Mouse (Mus musculus): ENCODE results near the gene Ilf3.

The Ilf3 gene

GRCm38 (mm10) chr9:21439456-21439855 lies 71.8 kb downstream of the Ilf3 start:
- DNase-seq (ENCODE audit: low spot score), result no peak

- no peak for DNase-seq (ENCODE audit: low spot score)
These were observed 72.2 kb downstream of the Ilf3 start for GRCm38 (mm10) chr9:21439914-21440313.

- DNase-seq (ENCODE audit: low spot score), result no peak
These were observed 72.7 kb downstream of the Ilf3 start for GRCm38 (mm10) chr9:21440387-21440786.

GRCm38 (mm10) chr9:21443853-21444252 lies 76.2 kb downstream of the Ilf3 start:
- no peak for DNase-seq (ENCODE audit: low spot score)

- DNase-seq (ENCODE audit: low spot score), result no peak
These were observed 76.9 kb downstream of the Ilf3 start for GRCm38 (mm10) chr9:21444574-21444973.

GRCm38 (mm10) chr9:21445081-21445744 lies 77.5 kb downstream of the Ilf3 start:
- no peak for DNase-seq (ENCODE audit: low spot score)

- DNase-seq (ENCODE audit: low spot score), result no peak
These were observed 80.1 kb downstream of the Ilf3 start for GRCm38 (mm10) chr9:21447778-21448177.

- DNase-seq (ENCODE audit: low spot score), result no peak
These were observed 82.0 kb downstream of the Ilf3 start for GRCm38 (mm10) chr9:21449710-21450109.

GRCm38 (mm10) chr9:21450270-21450669 lies 82.6 kb downstream of the Ilf3 start:
- peak; percentile 64 for DNase-seq (ENCODE audit: low spot score)

- peak; percentile 77 for DNase-seq (ENCODE audit: low spot score)
These were observed 83.7 kb downstream of the Ilf3 start for GRCm38 (mm10) chr9:21451391-21451790.

GRCm38 (mm10) chr9:21451870-21452269 lies 84.2 kb downstream of the Ilf3 start:
- DNase-seq (ENCODE audit: low spot score), result no peak

GRCm38 (mm10) chr9:21453003-21453402 lies 85.3 kb downstream of the Ilf3 start:
- DNase-seq (ENCODE audit: low spot score), result no peak

GRCm38 (mm10) chr9:21453459-21453858 lies 85.8 kb downstream of the Ilf3 start:
- DNase-seq (ENCODE audit: low spot score), result no peak

GRCm38 (mm10) chr9:21454556-21454955 lies 86.9 kb downstream of the Ilf3 start:
- DNase-seq (ENCODE audit: low spot score), result no peak
